Mouse (Mus musculus) telencephalon, adult 2 months (tissue): ENCODE data around the gene Tesk1.
A peak's percentile ranks its signal among the peaks of the same experiment; 100 is the strongest.
"Not testable (repeated sequence)": the region's sequence is repeated elsewhere in the genome, so short reads cannot be mapped to it uniquely, and the experiment has no call there.

Experiments used
- DNase-seq: peaks from one replicate; pipeline ENCODE4 v3.0.0-alpha.2; 2011; ENCODE audit warnings: low read depth, low spot score

The Tesk1 gene

DNA sequence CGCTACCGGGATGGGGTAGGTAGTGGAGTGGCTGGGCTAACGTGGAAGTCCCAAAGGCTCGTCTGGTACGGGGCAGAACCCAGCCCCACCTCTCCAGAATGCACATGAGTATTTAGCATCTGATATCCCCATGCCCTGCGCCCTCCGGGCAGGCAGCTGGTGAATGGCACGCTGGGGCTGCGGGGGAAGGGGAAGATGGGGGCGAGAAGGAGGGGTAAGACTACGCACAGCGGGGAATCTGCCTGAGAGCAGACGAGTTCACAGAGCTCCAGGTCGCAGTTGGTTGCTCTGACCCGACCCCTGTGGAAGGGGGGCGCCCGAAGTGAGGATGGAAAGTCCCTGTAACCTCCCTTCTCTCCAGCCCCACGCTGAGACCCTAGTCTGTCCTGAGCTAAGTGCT lies 11.7 kb downstream of the Tesk1 start:
- DNase-seq: no peak

DNA sequence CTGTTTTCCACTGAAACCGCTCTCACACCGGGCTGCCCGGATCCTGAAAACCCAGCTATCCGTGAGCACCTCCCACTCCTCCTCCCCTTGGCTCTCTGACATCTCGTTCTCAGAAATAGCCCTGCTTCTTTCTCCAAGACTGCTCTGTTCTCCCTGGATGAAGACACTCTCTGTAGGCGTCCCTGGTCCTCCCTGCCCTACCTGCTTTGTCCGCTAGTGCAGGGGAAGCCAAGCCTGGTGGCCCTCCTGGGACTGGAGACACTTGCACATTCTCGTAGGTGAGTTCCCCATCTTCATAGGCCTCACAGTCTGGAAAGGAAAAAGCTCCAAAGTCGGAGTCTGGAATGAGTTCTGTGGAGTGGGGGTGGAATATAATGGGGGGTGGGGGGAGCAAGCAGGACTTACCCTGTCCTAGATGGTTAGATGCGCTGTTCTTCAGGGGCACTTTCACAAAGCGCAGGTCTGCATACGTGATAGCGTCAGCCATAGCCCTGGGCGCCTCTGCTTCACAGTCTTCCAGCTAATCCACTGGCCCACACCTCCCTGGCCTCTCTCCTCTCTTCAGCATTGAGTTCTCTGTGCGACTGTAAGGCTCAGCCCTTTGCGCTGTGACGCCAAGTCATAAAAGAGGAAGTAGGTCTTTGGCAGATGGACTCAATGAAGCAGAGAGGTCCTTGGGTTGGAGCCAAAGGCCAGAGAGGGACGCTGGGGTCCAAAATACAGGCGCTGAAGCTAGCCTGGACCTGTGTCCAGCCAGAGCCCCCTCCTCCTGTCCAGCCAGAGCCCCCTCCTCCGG lies 12.5 kb downstream of the Tesk1 start, which contains the start of gene Cd72:
Gene Cd72, minus strand, starts transcription at position 588 of the 796 bp plus-strand sequence.
- no peak for DNase-seq

DNA sequence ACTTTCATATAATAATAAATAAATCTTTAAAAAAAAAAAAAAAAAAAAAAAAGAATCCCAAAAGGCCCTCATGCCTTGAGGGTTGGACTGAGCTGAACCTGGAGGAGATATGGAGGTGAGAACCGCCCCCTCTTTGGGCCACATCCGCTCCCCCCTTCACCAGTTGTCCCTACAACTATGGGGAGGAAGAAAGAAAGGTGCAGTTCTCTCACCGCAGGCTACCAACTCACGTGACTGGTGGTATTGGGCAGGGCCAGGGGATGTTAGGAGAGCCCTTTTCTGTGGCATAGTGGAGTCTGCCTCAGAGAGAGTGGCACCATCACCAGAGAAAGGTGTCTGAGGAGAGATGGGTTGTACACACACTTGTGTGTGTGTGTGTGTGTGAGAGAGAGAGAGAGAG lies 14.7 kb downstream of the Tesk1 start:
- no peak for DNase-seq

DNA sequence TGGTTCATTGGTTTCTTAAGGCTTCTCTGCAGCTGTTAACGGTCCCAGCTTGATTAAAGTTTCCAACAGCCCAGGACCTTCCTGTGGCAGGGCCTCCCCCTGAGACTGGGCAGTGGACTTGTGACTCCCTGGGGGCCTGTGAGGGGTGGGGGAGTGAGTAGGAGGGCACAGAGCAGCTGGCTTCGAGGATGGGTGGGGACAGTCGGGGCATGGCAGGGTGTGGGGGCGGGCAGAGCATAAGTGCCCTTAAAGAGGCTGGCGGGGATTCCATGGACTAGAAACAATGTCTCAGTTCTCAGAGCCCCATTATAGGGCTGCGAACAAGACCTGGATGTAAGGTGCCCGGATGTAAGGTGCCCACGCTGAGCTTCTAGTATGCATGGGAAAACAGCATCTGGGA lies 15.4 kb downstream of the Tesk1 start:
- DNase-seq: no peak

DNA sequence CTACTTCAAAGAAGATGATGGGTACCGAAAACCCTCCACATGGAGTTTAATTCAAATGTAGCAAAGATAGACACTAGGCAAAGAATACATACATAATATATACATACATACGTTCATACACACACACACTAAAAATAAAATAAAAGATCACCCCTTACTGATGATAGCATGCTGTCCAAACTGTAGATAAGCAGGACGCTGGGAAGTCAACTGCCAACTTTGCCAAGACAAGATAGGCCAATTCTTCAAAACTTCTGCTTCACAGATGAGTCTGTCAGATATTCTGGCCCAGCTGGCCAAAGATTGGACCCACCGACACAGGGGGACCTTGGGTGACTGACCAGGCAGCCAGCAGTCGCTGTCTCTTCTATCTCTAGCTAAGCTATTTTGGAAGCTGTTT lies 21.4 kb downstream of the Tesk1 start:
- DNase-seq: no peak

DNA sequence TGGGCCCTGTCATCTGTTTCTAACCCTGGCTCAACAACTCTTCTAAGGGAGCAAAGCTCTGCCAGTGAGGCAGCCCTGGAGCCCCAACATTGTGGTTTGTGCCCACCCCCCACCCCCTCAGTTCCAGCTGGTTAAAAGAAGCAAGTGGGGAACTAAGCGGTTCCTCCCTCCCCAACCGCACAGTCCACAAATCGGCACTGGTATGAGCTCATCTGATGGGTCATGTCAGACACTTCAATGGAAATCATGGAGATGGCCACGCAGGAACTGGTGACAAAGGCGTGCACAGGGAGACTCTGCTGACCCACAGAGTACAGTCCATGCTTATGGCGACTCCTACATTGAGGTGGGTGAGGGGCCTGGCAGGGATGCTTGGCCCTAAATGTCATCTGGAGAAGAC lies 24.2 kb downstream of the Tesk1 start:
- DNase-seq: no peak

DNA sequence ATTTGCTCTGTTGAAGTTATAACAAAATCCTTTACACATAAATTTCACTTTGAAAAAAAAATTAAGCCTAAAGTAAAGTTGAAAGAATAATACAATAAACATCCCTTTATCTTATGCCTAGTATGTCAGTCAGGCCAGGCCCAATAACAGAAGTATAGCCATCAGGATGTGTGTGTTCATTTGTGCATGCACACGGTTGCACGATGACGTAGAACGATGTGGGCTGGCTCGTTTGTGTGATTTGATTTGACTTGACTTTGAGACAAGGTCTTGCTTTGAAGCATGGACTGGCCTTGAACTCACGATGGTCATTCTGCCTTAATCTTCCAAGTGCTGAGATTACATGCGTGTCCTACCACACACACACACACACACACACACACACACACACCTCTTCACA lies 25.1 kb downstream of the Tesk1 start:
- no peak for DNase-seq

DNA sequence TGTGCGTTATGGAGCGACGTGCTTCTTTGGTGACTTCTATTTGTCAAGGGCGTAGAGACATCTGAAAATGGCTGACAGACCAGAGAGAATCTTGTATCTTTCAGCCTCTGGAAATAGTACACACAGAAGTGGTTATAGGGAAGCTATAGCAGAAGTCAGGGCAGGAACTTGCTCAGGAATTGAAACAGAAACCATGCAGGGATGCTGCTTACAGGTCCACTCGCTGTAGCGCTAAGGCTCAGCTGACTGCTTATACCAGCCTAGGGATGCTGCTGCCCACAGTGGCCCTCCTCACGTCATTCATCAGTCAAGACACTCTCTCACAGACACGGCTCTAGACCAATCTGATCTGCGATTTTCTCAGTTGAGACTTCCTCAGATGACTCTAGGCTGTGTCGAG lies 28.6 kb downstream of the Tesk1 start:
- DNase-seq: no peak

DNA sequence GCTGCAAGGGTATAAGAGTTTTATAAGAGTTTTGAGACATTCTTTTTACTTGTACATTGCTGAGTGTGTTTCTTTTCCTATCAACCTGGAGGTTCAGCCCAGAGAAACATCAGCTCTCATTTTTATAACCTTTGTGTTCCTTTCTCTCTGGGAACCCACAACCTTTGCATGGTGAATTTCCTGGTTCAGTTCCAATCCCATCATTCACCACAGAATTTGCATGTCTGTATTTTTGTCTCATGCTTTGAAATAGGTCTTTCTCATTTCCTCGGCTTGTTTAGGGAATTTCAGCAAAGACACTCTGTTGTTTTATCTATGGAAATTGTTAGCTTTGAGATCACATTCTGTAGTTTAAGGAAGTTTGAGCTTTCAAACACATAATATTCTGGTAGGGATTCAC lies 31.9 kb downstream of the Tesk1 start:
- DNase-seq: no peak

DNA sequence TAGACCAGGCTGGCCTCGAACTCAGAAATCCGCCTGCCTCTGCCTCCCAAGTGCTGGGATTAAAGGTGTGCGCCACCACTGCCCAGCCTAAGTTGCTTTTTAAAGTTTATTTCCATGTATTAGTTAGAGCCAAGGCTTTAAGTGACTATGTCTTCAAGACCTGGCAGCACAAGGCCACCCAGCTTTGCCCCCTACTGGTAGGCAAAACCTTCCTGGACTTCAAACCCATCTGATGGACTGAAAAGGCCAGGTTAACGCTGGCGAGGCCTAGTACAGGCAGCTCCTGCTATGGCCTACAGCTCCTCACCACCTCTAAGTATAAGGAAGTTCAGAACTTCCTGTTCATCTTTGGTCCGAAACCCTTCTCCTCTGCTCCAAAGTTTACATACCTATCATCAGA lies 34.9 kb downstream of the Tesk1 start:
- no peak for DNase-seq

DNA sequence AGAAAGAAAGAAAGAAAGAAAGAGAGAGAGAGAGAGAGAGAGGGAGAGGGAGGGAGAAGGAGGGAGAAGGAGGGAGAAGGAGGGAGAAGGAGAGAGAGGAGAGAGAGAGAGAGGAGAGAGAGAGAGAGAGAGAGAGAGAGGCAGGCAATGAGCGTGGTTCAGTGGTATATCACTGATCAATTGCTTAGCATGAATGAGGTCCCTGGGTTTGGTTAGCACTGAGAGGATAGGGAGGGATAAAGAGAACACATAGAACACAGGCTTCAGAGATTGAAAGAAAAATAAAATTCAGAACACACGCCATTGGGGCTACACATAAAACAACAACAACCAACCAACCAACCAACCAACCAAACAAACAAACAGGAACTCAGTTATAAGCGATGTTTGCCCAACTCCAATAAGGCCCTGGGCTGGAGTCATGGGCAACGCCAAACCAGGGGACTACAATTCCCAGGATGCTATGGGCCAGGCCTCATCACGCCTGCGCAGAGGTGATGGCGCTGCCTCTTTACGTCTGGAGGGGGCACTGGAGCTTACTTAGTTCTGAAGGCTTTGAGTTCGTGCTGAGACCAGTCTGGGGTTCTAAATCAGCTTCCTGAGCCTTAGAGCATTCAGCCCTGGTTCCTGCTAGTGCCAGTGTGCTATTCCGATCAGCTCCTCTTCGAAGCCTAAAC lies 36.3 kb downstream of the Tesk1 start:
- DNase-seq: peak; percentile 79

DNA sequence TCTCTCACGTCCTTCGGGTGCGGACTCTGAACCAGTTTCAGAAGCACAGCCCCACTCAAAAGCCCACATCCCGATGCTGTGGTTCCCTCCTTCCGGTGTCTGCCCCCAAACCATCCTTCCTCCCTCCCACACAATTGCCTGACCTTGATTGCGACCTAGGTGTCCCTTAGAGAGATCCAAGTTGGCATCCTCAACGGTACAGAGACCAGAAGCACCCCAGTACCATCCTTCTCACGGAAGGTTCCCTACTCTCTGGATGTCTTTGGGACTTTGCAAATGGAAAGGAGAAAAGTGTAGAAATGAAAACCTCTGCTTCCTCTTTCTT lies 36.8 kb downstream of the Tesk1 start:
- no peak for DNase-seq

DNA sequence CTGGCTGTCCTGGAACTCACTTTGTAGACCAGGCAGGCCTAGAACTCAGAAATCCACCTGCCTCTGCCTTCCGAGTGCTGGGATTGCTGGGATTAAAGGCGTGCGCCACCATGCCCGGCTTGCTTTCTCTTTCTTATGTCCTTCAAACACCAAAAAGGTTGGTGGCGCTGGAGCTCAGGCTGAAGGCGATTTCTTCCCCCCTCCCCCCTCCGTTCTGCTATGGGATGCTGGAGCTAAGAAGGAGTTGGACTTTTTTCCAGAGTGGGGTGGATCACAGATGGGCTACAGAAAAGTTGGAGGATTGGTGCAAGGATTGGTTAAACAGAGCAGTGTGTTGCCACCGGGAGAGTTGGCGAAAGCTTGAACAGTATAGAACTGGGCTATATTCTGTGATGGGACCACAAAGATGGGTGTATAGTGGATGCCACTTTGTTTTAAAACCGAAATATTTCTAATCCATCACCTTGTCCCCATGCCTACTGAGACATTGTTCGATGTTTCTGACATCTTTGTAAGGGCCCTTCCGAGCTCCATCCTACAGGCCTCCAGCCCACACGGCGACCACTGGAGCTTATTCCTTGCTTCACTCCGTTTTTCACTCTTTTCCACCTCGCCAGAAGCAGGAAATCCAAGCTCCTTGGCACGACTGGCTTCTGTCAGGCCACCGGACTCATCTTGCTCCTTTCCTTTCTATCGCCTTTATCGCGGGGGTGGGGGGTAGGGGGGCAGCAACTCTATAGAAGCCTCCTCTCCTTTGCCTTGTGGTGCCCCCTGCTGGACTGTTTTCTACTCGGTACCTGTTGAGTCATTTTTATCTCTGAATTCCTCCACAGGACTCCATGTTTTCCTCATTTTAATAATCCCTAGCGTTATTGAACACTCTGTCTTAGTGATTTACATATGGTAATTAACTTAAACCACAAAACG lies 37.4 kb downstream of the Tesk1 start:
- DNase-seq: no peak

DNA sequence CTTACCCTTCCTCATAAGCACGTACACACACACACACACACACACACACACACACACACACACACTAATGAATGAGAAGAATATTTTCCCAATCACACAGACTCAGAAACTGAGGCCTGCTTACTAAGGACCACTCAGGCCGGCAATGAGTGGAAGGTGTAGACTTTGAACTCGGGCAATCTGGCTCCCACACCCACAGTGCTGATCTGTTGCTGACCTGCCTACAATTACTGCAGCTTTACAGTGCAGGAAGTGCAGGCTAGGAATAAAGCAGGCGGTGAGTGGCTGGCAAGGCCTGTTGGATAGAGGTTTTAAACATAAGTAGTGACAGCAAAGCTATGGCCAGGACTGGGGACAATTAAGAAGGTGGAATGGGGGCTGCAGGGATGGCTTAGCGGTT lies 39.2 kb downstream of the Tesk1 start:
- no peak for DNase-seq

DNA sequence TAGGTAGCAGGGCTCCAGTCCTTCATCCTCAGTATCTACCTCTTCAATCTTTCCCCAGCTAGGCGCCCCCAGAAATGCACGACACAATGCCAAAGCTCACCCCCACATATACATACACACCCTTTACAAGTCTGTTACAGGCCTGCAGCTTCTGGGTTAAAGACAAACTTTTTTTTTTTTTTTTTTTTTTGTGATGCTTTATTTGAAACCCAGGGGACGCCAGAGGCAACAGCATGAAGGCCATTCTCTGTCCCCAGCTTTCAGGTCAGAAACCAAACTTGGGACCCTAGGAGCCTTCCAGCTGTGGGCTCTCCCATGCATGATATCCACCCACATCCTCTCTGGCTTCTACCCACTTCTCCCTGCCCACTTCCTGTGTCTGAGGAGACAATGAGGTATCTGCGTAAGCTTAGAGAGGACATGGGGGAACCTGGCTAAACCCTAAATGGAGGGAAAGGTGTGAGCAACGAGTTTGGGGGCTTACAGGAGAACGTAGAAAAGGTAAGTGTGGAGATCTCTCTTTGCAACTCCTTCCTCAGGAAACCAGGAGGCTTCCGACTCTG lies 40.2 kb downstream of the Tesk1 start:
- no peak for DNase-seq

DNA sequence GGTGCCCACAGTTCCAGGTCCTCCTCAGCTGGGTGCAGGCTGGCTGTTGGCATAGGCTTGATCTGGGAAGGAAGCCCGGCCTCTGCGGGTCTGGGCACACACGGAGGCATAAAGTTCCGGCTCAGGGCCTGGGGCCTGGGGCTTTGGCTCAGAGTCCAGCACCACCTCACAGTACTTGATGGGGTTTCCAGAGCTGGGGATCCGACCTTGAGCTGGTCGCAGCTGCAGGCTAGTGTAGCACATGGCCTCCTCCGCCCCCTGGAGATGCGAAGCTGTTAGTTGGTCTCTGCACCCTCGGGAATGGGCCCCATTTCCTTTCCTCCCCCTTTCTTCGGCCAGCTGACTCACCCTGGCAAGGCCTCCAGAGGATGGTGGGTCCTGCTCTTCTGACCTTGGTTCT lies 40.9 kb downstream of the Tesk1 start:
- no peak for DNase-seq

DNA sequence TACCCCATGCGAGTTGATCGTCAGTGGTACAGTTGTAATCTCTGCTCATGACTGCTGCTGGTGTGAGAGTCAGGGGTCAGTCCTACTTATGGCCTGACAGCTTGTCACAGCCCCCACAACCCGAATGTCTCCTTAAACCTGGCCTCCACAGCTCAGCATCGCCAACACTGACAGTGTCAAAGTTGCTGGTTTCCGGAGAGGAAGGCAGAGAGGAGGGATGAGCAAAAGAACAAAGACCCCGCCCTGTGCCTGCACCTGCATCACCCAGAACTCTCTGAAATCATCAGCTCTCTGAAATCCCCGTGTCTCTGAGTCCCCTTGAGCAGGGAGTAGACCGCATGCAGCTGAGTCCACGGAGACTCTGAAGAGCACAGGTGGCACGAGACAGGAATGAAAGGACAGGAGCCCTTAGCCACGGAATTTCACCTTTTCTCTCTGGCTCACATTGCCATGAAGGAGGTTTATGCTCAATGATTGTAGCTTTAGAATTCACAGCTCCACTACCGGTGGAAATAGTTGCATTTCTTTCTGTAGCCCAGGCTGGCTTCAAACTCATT lies 41.9 kb downstream of the Tesk1 start, which contains the start of gene Sit1:
Gene Sit1, minus strand, starts transcription at position 200 of the 557 bp plus-strand sequence.
- DNase-seq: no peak

DNA sequence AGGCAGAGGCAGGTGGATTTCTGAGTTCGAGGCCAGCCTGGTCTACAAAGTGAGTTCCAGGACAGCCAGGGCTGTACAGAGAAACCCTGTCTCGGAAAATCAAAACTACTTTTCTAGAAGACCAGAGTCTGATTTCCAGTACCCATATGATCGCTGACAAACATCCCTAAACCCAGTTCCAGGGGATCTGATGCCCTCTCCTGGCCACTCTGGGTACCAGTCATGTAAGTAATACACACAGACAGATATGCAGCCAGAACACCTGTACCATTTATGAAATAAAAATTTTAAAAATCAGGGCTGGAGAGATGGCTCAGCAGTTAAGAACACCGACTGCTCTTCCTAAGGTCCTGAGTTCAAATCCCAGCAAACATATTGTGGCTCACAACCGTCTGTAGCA lies 43.9 kb downstream of the Tesk1 start:
- not testable (repeated sequence) for DNase-seq

DNA sequence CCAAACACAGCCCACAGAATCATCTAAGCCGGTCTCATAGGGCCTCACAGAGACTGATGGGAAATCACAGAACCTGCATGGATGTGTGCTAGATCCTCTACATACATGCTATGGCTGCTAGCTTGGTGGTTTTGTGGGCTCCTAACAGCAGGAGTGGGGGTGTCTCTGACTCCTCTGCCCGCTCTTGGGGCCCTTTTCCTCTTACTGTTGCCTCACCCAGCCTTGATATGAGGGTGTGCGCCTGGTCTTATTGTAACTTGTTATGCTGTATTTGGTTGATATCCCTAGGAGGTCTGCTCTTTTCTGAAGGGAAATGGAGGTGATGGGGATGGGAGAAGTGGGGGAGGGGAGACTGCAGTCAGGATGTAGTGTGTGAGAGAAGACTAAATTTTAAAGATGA lies 47.9 kb downstream of the Tesk1 start:
- no peak for DNase-seq

DNA sequence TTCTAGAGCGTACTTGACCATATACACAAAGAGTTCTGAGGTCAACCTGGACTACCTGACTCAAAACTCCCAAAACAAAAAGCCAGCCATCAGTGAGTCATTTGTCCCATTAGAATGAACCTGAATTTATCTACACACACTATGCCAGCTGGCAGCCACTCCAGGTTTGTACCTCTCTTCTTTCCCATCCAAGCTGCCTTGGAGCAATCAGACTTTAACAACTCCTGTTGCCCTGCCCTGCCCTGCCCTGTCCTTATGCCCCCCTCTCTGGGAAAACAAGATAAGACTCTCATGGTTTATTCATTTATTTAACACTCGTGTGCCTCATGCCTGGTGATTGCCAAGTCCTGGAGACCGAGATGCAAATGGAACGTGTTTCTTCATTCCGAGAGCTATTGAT lies 49.1 kb downstream of the Tesk1 start:
- no peak for DNase-seq

DNA sequence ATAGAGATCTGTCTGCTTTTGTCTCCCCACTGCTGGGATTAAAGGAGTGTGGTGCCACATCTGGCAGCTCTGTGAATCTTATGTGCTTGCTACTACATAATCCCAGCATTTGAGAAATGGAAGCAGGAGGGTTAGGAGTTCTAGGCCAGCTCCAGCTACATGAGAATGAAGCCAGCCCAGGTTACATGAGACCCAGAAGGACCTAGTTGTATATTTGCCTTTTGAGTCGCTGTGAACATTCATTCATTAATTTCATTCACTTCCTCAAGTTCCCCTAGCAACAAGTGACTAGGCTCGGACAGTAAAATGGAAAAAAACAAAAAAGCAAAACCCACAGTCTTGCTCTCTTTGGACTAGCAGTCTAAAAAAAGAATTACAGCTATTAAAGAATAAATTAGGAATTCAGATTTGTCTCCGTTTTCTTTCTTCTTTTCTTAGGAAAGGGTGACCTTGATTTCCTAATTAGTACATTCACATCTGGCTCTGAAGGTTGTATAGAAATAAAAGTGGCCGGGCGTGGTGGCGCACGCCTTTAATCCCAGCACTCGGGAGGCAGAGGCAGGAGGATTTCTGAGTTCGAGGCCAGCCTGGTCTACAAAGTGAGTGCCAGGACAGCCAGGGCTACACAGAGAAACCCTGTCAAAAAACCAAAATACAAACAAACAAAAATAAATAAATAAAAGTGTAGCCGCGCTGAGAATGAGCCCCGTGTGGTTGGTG lies 50.5 kb downstream of the Tesk1 start:
- no peak for DNase-seq
